Mouse (Mus musculus) midbrain, embryonic 12.5 days (tissue): ENCODE results near the gene Cryba1. TPM values are rescaled to one million over a fixed set of nuclear protein-coding genes. Genes with fewer than 3 reads are reported as not detected.

Experiments
- ATAC-seq: fragments of 200-750 bp; cut with Nextera tagmentation; 2 replicates; pipeline ENCODE4 v1.8.0; 2017; ENCODE audit warnings: low read depth, moderate TSS enrichment, moderate library complexity; ENCODE audit not compliant: low FRiP score
- H3K27ac ChIP-seq: fragments of 300-500 bp; sonication (generic); replicated peaks from 2 replicates; pipeline ENCODE4 v1.5.1; 2016; ENCODE audit warnings: mild to moderate bottlenecking
- H3K27me3 ChIP-seq: fragments of 300-500 bp; sonication (generic); 2 replicates; pipeline ENCODE4 v1.6.1; 2016; ENCODE audit warnings: mild to moderate bottlenecking
- H3K36me3 ChIP-seq: fragments of 300-500 bp; sonication (generic); 2 replicates; pipeline ENCODE4 v1.6.1; 2016
- H3K4me1 ChIP-seq: fragments of 300-500 bp; sonication (generic); 2 replicates; pipeline ENCODE4 v1.6.1; 2016
- H3K4me2 ChIP-seq: fragments of 300-500 bp; sonication (generic); replicated peaks from 2 replicates; pipeline ENCODE4 v1.6.1; 2016; ENCODE audit warnings: mild to moderate bottlenecking, moderate library complexity
- H3K4me3 ChIP-seq: fragments of 300-500 bp; sonication (generic); 2 replicates; pipeline ENCODE4 v1.5.1; 2016; ENCODE audit warnings: mild to moderate bottlenecking
- H3K9ac ChIP-seq: fragments of 300-500 bp; sonication (generic); replicated peaks from 2 replicates; pipeline ENCODE4 v1.6.1; 2016; ENCODE audit warnings: mild to moderate bottlenecking, moderate library complexity
- H3K9me3 ChIP-seq: fragments of 300-500 bp; sonication (generic); 2 replicates; pipeline ENCODE4 v1.6.1; 2016; ENCODE audit warnings: mild to moderate bottlenecking
- WGBS: fragments of 180-500 bp; shearing (Covaris S2); methylation state at CpG from one replicate; pipeline ENCODE4 v1.1.7; 2016; 5-methylcytosine and 5-hydroxymethylcytosine counted together
- polyA plus RNA-seq: library from polyadenylated mRNA; unstranded; fragments of >200 nt; fragmentation: Nextera tagmentation; extraction: Ambion mirVana; gene quantifications from 2 replicates; pipeline ENCODE4 v1.2.1, GENCODE M21; 2016

Cryba1 gene
- polyA plus RNA-seq, 1 experiment from 2014 or later = 1.4 TPM

DNA sequence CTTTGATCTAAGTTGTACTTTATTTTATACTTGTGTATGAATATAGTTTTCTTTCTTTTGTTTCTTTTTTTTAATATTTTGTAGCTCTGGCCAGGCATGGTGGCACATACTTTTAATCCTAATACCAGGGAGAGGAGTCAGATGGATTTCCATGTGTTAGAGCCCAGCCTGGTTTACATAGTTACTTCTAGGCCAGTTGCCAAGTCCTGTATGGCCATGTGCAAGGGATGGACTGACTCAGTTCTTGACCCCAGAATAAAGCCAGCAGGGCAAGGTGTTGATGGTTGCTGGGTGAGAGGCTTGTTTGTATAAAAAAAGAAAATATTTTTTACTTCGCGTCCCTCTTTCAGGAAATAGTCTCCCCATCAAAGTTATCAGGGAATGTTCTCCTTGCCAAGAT lies 52.3 kb downstream of the Cryba1 start:
- no peaks in the 10 kb centered on the region for H3K36me3 ChIP-seq
- H3K4me2 ChIP-seq = no peak overlapping the region
- no peaks in the 10 kb centered on the region for H3K27me3 ChIP-seq
- WGBS = 93% methylated on average over 2 of the region's 2 CpGs
- H3K27ac ChIP-seq = no peak overlapping the region
- H3K9ac ChIP-seq = no peak overlapping the region
- no peaks in the 10 kb centered on the region for H3K4me1 ChIP-seq
- no peak for ATAC-seq
- H3K4me3 ChIP-seq = no peak overlapping the region
- peaks cover 4% of the 10 kb centered on the region; the same call in 1 of the 2 replicates for H3K9me3 ChIP-seq

Other genes starting within 250 kb of the Cryba1 start
- gene Ankrd13b, start 235.6 kb downstream of the Cryba1 start, polyA plus RNA-seq = 22.3 and 26.1 TPM in 2 replicates
- 12.9 and 13.0 TPM in 2 replicates for gene Git1, start 231.7 kb downstream of the Cryba1 start, polyA plus RNA-seq
- gene Abhd15, start 210.2 kb downstream of the Cryba1 start, polyA plus RNA-seq = 3.4 and 4.3 TPM in 2 replicates
- 28.8 and 31.3 TPM in 2 replicates for gene Trp53i13, start 209.3 kb downstream of the Cryba1 start, polyA plus RNA-seq
- gene Gm10392, start 206.1 kb downstream of the Cryba1 start, polyA plus RNA-seq = not detected in 2 replicates
- gene Taok1, start 117.5 kb downstream of the Cryba1 start, polyA plus RNA-seq = 23.9 and 26.0 TPM in 2 replicates
- gene Nufip2, start 39.1 kb downstream of the Cryba1 start, polyA plus RNA-seq = 4.3 and 5.0 TPM in 2 replicates
- 61.0 and 61.7 TPM in 2 replicates for gene Myo18a, start 38.0 kb upstream of the Cryba1 start, polyA plus RNA-seq
- gene Gm10277, start 62.5 kb upstream of the Cryba1 start, polyA plus RNA-seq = 2.2 and 2.8 TPM in 2 replicates
- gene Pipox, start 168.8 kb upstream of the Cryba1 start, polyA plus RNA-seq = 12.0 and 14.4 TPM in 2 replicates
- gene Sez6, start 205.5 kb upstream of the Cryba1 start, polyA plus RNA-seq = 39.5 and 40.3 TPM in 2 replicates